ENCODE assay signal across 9 mouse cellular contexts in the genomic region with DNA sequence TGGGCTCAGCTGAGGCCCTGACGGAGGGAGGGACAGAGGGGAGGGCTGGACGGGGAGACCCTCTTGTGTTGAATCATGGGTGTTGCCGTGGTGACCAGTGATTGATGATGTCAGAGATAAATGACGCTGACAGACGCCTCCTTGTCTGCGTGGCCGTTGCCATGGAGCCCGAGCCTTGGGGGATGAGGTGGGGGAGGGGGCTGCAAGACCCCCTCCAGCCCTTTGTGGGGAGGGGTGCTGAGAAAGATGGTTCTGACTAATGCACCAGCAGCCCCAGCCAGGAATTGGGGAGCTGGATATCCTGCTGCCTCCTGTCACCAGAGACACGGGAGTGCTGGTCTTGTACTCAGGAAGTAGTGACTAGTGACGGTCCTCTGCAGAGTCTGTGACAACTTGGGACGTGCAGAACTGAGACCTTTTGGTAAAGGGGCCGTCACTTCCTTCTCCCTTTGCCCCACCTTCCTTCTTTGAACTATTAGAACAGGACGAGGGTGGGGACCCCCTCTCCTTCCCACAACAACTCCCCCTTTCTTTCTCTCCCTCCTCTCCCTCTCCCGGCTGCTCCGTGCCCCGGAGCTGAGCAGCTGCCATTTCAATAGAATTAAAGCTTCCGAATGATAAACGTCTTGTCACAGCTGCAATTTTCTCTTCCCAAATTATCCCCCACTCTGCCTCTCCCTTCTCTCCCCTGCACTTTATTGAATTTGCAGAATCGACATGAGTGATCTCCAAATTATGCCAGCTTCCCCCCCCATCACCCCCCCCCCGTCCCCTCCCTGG. TPM values are rescaled to one million over a fixed set of nuclear protein-coding genes. Genes with fewer than 3 reads are reported as not detected.
A peak's percentile ranks its signal among the peaks of the same experiment; 100 is the strongest.
DNase-seq lines count a peak whose midpoint lies in the region; ATAC-seq and TF ChIP-seq lines count a peak whose summit lies in the region.
"Had no signal": no experiment of that assay in that cellular context is flagged by ENCODE, and none has a peak within 500 bp of the region (broad histone marks: within the 10 kb centered on the region; RNA-seq: fewer than 3 reads in every experiment).

No protein-coding gene starts in this region.

- TF ChIP-seq CTCF in intestine, postnatal 0 days (IDR thresholded peaks at IDR 0.05; ENCODE audit: low read depth), result no peak

- H3K36me3 ChIP-seq in intestine, embryonic 14.5 days (ENCODE audit: control insufficient read depth, insufficient read depth, low read length), result peaks cover 67% of the 10 kb centered on the region
- H3K36me3 ChIP-seq in intestine, postnatal 0 days (ENCODE audit: control insufficient read depth, insufficient read depth), result peaks cover 71% of the 10 kb centered on the region
- H3K36me3 ChIP-seq in forebrain, embryonic 16.5 days (ENCODE audit: control insufficient read depth, insufficient read depth), result no peaks in the 10 kb centered on the region
- peaks cover 75% of the 10 kb centered on the region for H3K36me3 ChIP-seq in limb, embryonic 14.5 days (ENCODE audit: control insufficient read depth, insufficient read depth, low read length)
- H3K36me3 ChIP-seq in stomach, embryonic 14.5 days (ENCODE audit: control insufficient read depth, insufficient read depth, low read length), result peaks cover 62% of the 10 kb centered on the region

- peak overlapping the region; percentile 60; the same call in 1 of the 2 replicates for H3K27ac ChIP-seq in intestine, embryonic 14.5 days (ENCODE audit: low read depth)
- H3K27ac ChIP-seq in intestine, postnatal 0 days (ENCODE audit: low read depth, low read length), result no peak overlapping the region
- peak overlapping the region; percentile 91 for H3K27ac ChIP-seq in forebrain, embryonic 16.5 days (ENCODE audit: low read length)
- no peak overlapping the region for H3K27ac ChIP-seq in limb, embryonic 14.5 days (replicated peaks; ENCODE audit: low read depth, low read length)
- peak overlapping the region; percentile 74 for H3K27ac ChIP-seq in stomach, embryonic 14.5 days (ENCODE audit: low read length)

- H3K9me3 ChIP-seq in intestine, embryonic 14.5 days (ENCODE audit: control insufficient read depth, low read length), result no peaks in the 10 kb centered on the region
- H3K9me3 ChIP-seq in intestine, postnatal 0 days (ENCODE audit: control insufficient read depth), result no peaks in the 10 kb centered on the region
- H3K9me3 ChIP-seq in forebrain, embryonic 16.5 days (ENCODE audit: control insufficient read depth, low read length), result no peaks in the 10 kb centered on the region
- no peaks in the 10 kb centered on the region for H3K9me3 ChIP-seq in limb, embryonic 14.5 days (ENCODE audit: control insufficient read depth, low read length)
- H3K9me3 ChIP-seq in stomach, embryonic 14.5 days (ENCODE audit: control insufficient read depth, low read depth, low read length), result no peaks in the 10 kb centered on the region

- TF ChIP-seq POLR2A in limb, embryonic 14.5 days (IDR thresholded peaks at IDR 0.05; ENCODE audit: borderline replicate concordance, extremely low read depth, insufficient read depth, insufficient read length), result no peak

- no peaks in the 10 kb centered on the region for H3K27me3 ChIP-seq in intestine, embryonic 14.5 days (replicated peaks; ENCODE audit: control insufficient read depth, insufficient read depth, low read length)
- H3K27me3 ChIP-seq in intestine, postnatal 0 days (replicated peaks; ENCODE audit: control insufficient read depth, insufficient read depth, low read length), result no peaks in the 10 kb centered on the region
- H3K27me3 ChIP-seq in forebrain, embryonic 16.5 days (replicated peaks; ENCODE audit: control insufficient read depth, insufficient read depth, low read length), result no peaks in the 10 kb centered on the region
- no peaks in the 10 kb centered on the region for H3K27me3 ChIP-seq in limb, embryonic 14.5 days (ENCODE audit: control insufficient read depth, insufficient read depth, low read length)
- no peaks in the 10 kb centered on the region for H3K27me3 ChIP-seq in stomach, embryonic 14.5 days (ENCODE audit: control insufficient read depth, insufficient read depth, low read length)
- H3K27me3 ChIP-seq: Patski had no signal

- peak; percentile 74 for DNase-seq in intestine, embryonic 14.5 days (ENCODE audit: low spot score)
- DNase-seq in embryo, embryonic 10.5 days (ENCODE audit: low spot score), result peak; percentile 93
- no peak for DNase-seq in limb, embryonic 14.5 days (ENCODE audit: low spot score)
- no peak for DNase-seq in spleen, adult 12 weeks (ENCODE audit: low spot score)
- DNase-seq in gastrocnemius, postnatal 25 days, result no peak

- H3K4me2 ChIP-seq in intestine, embryonic 14.5 days (ENCODE audit: low read length), result peak overlapping the region; percentile 28
- H3K4me2 ChIP-seq in intestine, postnatal 0 days (replicated peaks; ENCODE audit: low read depth), result no peak overlapping the region
- peak overlapping the region; percentile 40 for H3K4me2 ChIP-seq in forebrain, embryonic 16.5 days (ENCODE audit: low read length)
- H3K4me2 ChIP-seq in limb, embryonic 14.5 days (replicated peaks; ENCODE audit: low read depth, low read length, severe bottlenecking), result 0 out of 2 replicates have a peak overlapping the region, but pooled peaks have one; percentile 7
- H3K4me2 ChIP-seq in stomach, embryonic 14.5 days (replicated peaks; ENCODE audit: low read depth, low read length), result peak overlapping the region; percentile 25; the same call in 1 of the 2 replicates

- ATAC-seq in intestine, embryonic 14.5 days (replicated peaks; ENCODE audit: low FRiP score, low TSS enrichment, low read depth), result no peak
- ATAC-seq in intestine, postnatal 0 days, result no peak
- ATAC-seq in forebrain, embryonic 16.5 days, result peak; percentile 57
- no peak for ATAC-seq in limb, embryonic 14.5 days (ENCODE audit: low FRiP score, low read depth)
- no peak for ATAC-seq in stomach, embryonic 14.5 days (ENCODE audit: insufficient number of reproducible peaks, insufficient read depth, low FRiP score, low read depth)
- ATAC-seq: Patski had no signal

- H3K4me3 ChIP-seq in intestine, embryonic 14.5 days (ENCODE audit: low read depth, low read length), result no peak overlapping the region
- H3K4me3 ChIP-seq in intestine, postnatal 0 days (ENCODE audit: low read depth, low read length), result no peak overlapping the region
- no peak overlapping the region; the same call in none of the 2 replicates for H3K4me3 ChIP-seq in forebrain, embryonic 16.5 days (replicated peaks; ENCODE audit: low read length)
- no peak overlapping the region for H3K4me3 ChIP-seq in limb, embryonic 14.5 days (replicated peaks; ENCODE audit: low read length)
- no peak overlapping the region for H3K4me3 ChIP-seq in stomach, embryonic 14.5 days (ENCODE audit: low read depth, low read length)

- WGBS in intestine, embryonic 14.5 days, result 12% methylated on average over 20 of the region's 20 CpGs
- 34% methylated on average over 20 of the region's 20 CpGs for WGBS in intestine, postnatal 0 days
- WGBS in forebrain, embryonic 16.5 days, result 4% methylated on average over 20 of the region's 20 CpGs
- 9% methylated on average over 19 of the region's 20 CpGs for WGBS in limb, embryonic 14.5 days
- 6% methylated on average over 20 of the region's 20 CpGs for WGBS in stomach, embryonic 14.5 days

- peaks cover 77% of the 10 kb centered on the region for H3K4me1 ChIP-seq in intestine, embryonic 14.5 days (replicated peaks; ENCODE audit: control insufficient read depth, insufficient read depth, low read length)
- peaks cover 16% of the 10 kb centered on the region; the same call in 1 of the 2 replicates for H3K4me1 ChIP-seq in intestine, postnatal 0 days (replicated peaks; ENCODE audit: control insufficient read depth, insufficient read depth, low read length)
- H3K4me1 ChIP-seq in forebrain, embryonic 16.5 days (replicated peaks; ENCODE audit: control insufficient read depth, insufficient read depth, low read length), result peaks cover 80% of the 10 kb centered on the region
- H3K4me1 ChIP-seq in limb, embryonic 14.5 days (ENCODE audit: control insufficient read depth, insufficient read depth, low read length), result peaks cover 77% of the 10 kb centered on the region
- peaks cover 78% of the 10 kb centered on the region for H3K4me1 ChIP-seq in stomach, embryonic 14.5 days (ENCODE audit: control insufficient read depth, insufficient read depth, low read length)

- no peak overlapping the region for H3K9ac ChIP-seq in intestine, embryonic 14.5 days (ENCODE audit: low read length)
- H3K9ac ChIP-seq in intestine, postnatal 0 days (ENCODE audit: low read depth, low read length), result no peak overlapping the region
- peak overlapping the region; percentile 4 for H3K9ac ChIP-seq in forebrain, embryonic 16.5 days (replicated peaks; ENCODE audit: low read depth, low read length)
- H3K9ac ChIP-seq in limb, embryonic 14.5 days (ENCODE audit: low read depth, low read length, severe bottlenecking), result 0 out of 2 replicates have a peak overlapping the region, but pooled peaks have one; percentile 21
- no peak overlapping the region; the same call in 1 of the 2 replicates for H3K9ac ChIP-seq in stomach, embryonic 14.5 days (replicated peaks; ENCODE audit: low read depth, low read length)

RNA-seq across cellular contexts. Expression of a gene that starts 13.9 kb away (rescaled TPM):
- polyA plus RNA-seq in intestine, embryonic 14.5 days (2014; fragmentation: Nextera tagmentation; extraction: Ambion mirVana), result 0.22 TPM in 1 of 2 replicates, not detected in the other
- polyA plus RNA-seq in intestine, postnatal 0 days (2015; fragmentation: Nextera tagmentation; extraction: Ambion mirVana), result 0.61 and 0.80 TPM in 2 replicates
- 0.51 and 1.0 TPM in 2 replicates for polyA plus RNA-seq in forebrain, embryonic 16.5 days (2015; fragmentation: Nextera tagmentation; extraction: Ambion mirVana)
- polyA plus RNA-seq in limb, embryonic 14.5 days (2012; rRNA removed), result 1.3 and 2.2 TPM in 2 replicates
- polyA plus RNA-seq in limb, embryonic 14.5 days (2014; fragmentation: Nextera tagmentation; extraction: Ambion mirVana), result 0.41 and 0.45 TPM in 2 replicates
- not detected in 2 replicates for polyA plus RNA-seq in stomach, embryonic 14.5 days (2014; fragmentation: Nextera tagmentation; extraction: Ambion mirVana)
- total RNA-seq in gastrocnemius, postnatal 25 days (2021), result not detected

RNA-seq across cellular contexts. Expression of a gene that starts 41.3 kb away (rescaled TPM):
- polyA plus RNA-seq in intestine, embryonic 14.5 days (2014; fragmentation: Nextera tagmentation; extraction: Ambion mirVana), result 42.4 and 43.6 TPM in 2 replicates
- polyA plus RNA-seq in intestine, postnatal 0 days (2015; fragmentation: Nextera tagmentation; extraction: Ambion mirVana), result 22.2 and 22.4 TPM in 2 replicates
- polyA plus RNA-seq in forebrain, embryonic 16.5 days (2015; fragmentation: Nextera tagmentation; extraction: Ambion mirVana), result 9.5 and 10.6 TPM in 2 replicates
- polyA plus RNA-seq in limb, embryonic 14.5 days (2012; rRNA removed), result 39.8 and 57.0 TPM in 2 replicates
- 52.4 and 58.3 TPM in 2 replicates for polyA plus RNA-seq in limb, embryonic 14.5 days (2014; fragmentation: Nextera tagmentation; extraction: Ambion mirVana)
- polyA plus RNA-seq in stomach, embryonic 14.5 days (2014; fragmentation: Nextera tagmentation; extraction: Ambion mirVana), result 54.0 and 56.8 TPM in 2 replicates
- total RNA-seq in gastrocnemius, postnatal 25 days (2021), result 10 to 100 TPM in 1 of 2 experiments, 1 to 10 TPM in 1; 9.4 to 12.8 TPM

RNA-seq across cellular contexts. Expression of a gene that starts 55.1 kb away (rescaled TPM):
- 248 and 272 TPM in 2 replicates for polyA plus RNA-seq in intestine, embryonic 14.5 days (2014; fragmentation: Nextera tagmentation; extraction: Ambion mirVana)
- polyA plus RNA-seq in intestine, postnatal 0 days (2015; fragmentation: Nextera tagmentation; extraction: Ambion mirVana), result 40.9 and 41.8 TPM in 2 replicates
- polyA plus RNA-seq in forebrain, embryonic 16.5 days (2015; fragmentation: Nextera tagmentation; extraction: Ambion mirVana), result 97.6 and 121 TPM in 2 replicates
- polyA plus RNA-seq in limb, embryonic 14.5 days (2012; rRNA removed), result 98.2 and 134 TPM in 2 replicates
- 205 and 209 TPM in 2 replicates for polyA plus RNA-seq in limb, embryonic 14.5 days (2014; fragmentation: Nextera tagmentation; extraction: Ambion mirVana)
- 260 and 284 TPM in 2 replicates for polyA plus RNA-seq in stomach, embryonic 14.5 days (2014; fragmentation: Nextera tagmentation; extraction: Ambion mirVana)
- 1 to 10 TPM; 2.3 to 3.8 TPM for total RNA-seq in gastrocnemius, postnatal 25 days (2021)

Comparison
In these comparisons a context has a peak if more than half of its experiments do, and no peak if none do; other contexts are left out.
1. H3K27ac ChIP-seq: peak in intestine, embryonic 14.5 days (single experiment), forebrain, embryonic 16.5 days (single experiment) and stomach, embryonic 14.5 days (single experiment); none in intestine, postnatal 0 days (single experiment) and limb, embryonic 14.5 days (single experiment).
2. DNase-seq: peak in intestine, embryonic 14.5 days (single experiment) and embryo, embryonic 10.5 days (single experiment); none in limb, embryonic 14.5 days (single experiment), spleen, adult 12 weeks (single experiment) and gastrocnemius, postnatal 25 days (single experiment).
3. H3K9ac ChIP-seq: peak in forebrain, embryonic 16.5 days (single experiment) and limb, embryonic 14.5 days (single experiment); none in intestine, embryonic 14.5 days (single experiment), intestine, postnatal 0 days (single experiment) and stomach, embryonic 14.5 days (single experiment).